Mouse (Mus musculus): ENCODE results near the gene Manbal. TPM values are rescaled to one million over a fixed set of nuclear protein-coding genes. Genes with fewer than 3 reads are reported as not detected.
A peak's percentile ranks its signal among the peaks of the same experiment; 100 is the strongest.
"Not testable (repeated sequence)": the region's sequence is repeated elsewhere in the genome, so short reads cannot be mapped to it uniquely, and the experiment has no call there.

Manbal gene
- total RNA-seq, 2 experiments from 2014 or later = 15.2 to 15.9 TPM

GRCm38 (mm10) chr2:157366762-157367161 is 632 bp upstream of the Manbal start:
- DNase-seq (ENCODE audit: low spot score) = no peak

GRCm38 (mm10) chr2:157367991-157368390 is 597 bp downstream of the Manbal start:
- DNase-seq (ENCODE audit: low spot score) = no peak

GRCm38 (mm10) chr2:157371696-157372095 is 4.3 kb downstream of the Manbal start:
- DNase-seq (ENCODE audit: low spot score) = peak; percentile 30

GRCm38 (mm10) chr2:157373681-157374080 is 6.3 kb downstream of the Manbal start:
- DNase-seq (ENCODE audit: low spot score) = peak; percentile 61

GRCm38 (mm10) chr2:157375051-157375450 is 7.7 kb downstream of the Manbal start:
- no peak for DNase-seq (ENCODE audit: low spot score)

- no peak for DNase-seq (ENCODE audit: low spot score)
Measured at GRCm38 (mm10) chr2:157375794-157376757, 8.7 kb downstream of the Manbal start.

- no peak for DNase-seq (ENCODE audit: low spot score)
Measured at GRCm38 (mm10) chr2:157376995-157377394, 9.6 kb downstream of the Manbal start.

- DNase-seq (ENCODE audit: low spot score) = no peak
Measured at GRCm38 (mm10) chr2:157384836-157385235, 17.4 kb downstream of the Manbal start.

- not testable (repeated sequence) for DNase-seq (ENCODE audit: low spot score)
Measured at GRCm38 (mm10) chr2:157388901-157389590, 21.7 kb downstream of the Manbal start.

- no peak for DNase-seq (ENCODE audit: low spot score)
Measured at GRCm38 (mm10) chr2:157389591-157389921, 22.2 kb downstream of the Manbal start.

- no peak for DNase-seq (ENCODE audit: low spot score)
Measured at GRCm38 (mm10) chr2:157392331-157392730, 24.9 kb downstream of the Manbal start.

GRCm38 (mm10) chr2:157393549-157393948 is 26.2 kb downstream of the Manbal start:
- DNase-seq (ENCODE audit: low spot score) = no peak

- DNase-seq (ENCODE audit: low spot score) = no peak
Measured at GRCm38 (mm10) chr2:157394868-157395267, 27.5 kb downstream of the Manbal start.

GRCm38 (mm10) chr2:157395371-157395770 is 28.0 kb downstream of the Manbal start:
- DNase-seq (ENCODE audit: low spot score) = no peak

- no peak for DNase-seq (ENCODE audit: low spot score)
Measured at GRCm38 (mm10) chr2:157395960-157396359, 28.6 kb downstream of the Manbal start.

GRCm38 (mm10) chr2:157397376-157397775 is 30.0 kb downstream of the Manbal start:
- DNase-seq (ENCODE audit: low spot score) = no peak

GRCm38 (mm10) chr2:157398539-157398938 is 31.1 kb downstream of the Manbal start:
- DNase-seq (ENCODE audit: low spot score) = no peak

- DNase-seq (ENCODE audit: low spot score) = no peak
Measured at GRCm38 (mm10) chr2:157399797-157400196, 32.4 kb downstream of the Manbal start.

GRCm38 (mm10) chr2:157400491-157400890 is 33.1 kb downstream of the Manbal start:
- no peak for DNase-seq (ENCODE audit: low spot score)

- DNase-seq (ENCODE audit: low spot score) = no peak
Measured at GRCm38 (mm10) chr2:157401261-157401660, 33.9 kb downstream of the Manbal start.

- DNase-seq (ENCODE audit: low spot score) = peak; percentile 75
Measured at GRCm38 (mm10) chr2:157407596-157407995, 40.2 kb downstream of the Manbal start.

- DNase-seq (ENCODE audit: low spot score) = no peak
Measured at GRCm38 (mm10) chr2:157409793-157410533, 42.6 kb downstream of the Manbal start.
